Mouse (Mus musculus) hindbrain, embryonic 16.5 days (tissue): ENCODE measurements at regions not wholly inside any gene's neighbourhood (a gene's known extent, or its start where the extent isn't known, plus 50 kb on each side); places are given as distances from the start of the nearest gene placed in this dataset.

ENCODE experiments used
- ATAC-seq: fragments of 200-750 bp; cut with Nextera tagmentation; 2 replicates; pipeline ENCODE4 v1.8.0; 2017; ENCODE audit warnings: moderate TSS enrichment, moderate library complexity
- H3K27ac ChIP-seq: fragments of 300-500 bp; sonication (generic); 2 replicates; pipeline ENCODE4 v1.5.1; 2014; ENCODE audit warnings: low read depth, mild to moderate bottlenecking, control low read depth, low read length, moderate library complexity
- H3K27me3 ChIP-seq: fragments of 300-500 bp; sonication (generic); replicated peaks from 2 replicates; pipeline ENCODE4 v1.6.1; 2014; ENCODE audit warnings: low read length; ENCODE audit not compliant: control insufficient read depth, insufficient read depth
- H3K36me3 ChIP-seq: fragments of 300-500 bp; sonication (generic); 2 replicates; pipeline ENCODE4 v1.6.1; 2014; ENCODE audit warnings: mild to moderate bottlenecking, low read length, moderate library complexity, mixed read lengths; ENCODE audit not compliant: control insufficient read depth, insufficient read depth
- H3K4me1 ChIP-seq: fragments of 300-500 bp; sonication (generic); 2 replicates; pipeline ENCODE4 v1.6.1; 2014; ENCODE audit warnings: low read depth, low read length; ENCODE audit not compliant: control insufficient read depth, insufficient read depth
- H3K4me2 ChIP-seq: fragments of 300-500 bp; sonication (generic); 2 replicates; pipeline ENCODE4 v1.6.1; 2014; ENCODE audit warnings: mild to moderate bottlenecking, low read length, control low read depth, moderate library complexity
- H3K4me3 ChIP-seq: fragments of 300-500 bp; sonication (generic); 2 replicates; pipeline ENCODE4 v1.5.1; 2014; ENCODE audit warnings: mild to moderate bottlenecking, low read length, control low read depth, moderate library complexity
- H3K9ac ChIP-seq: fragments of 300-500 bp; sonication (generic); 2 replicates; pipeline ENCODE4 v1.6.1; 2014; ENCODE audit warnings: low read depth, mild to moderate bottlenecking, control low read depth, low read length, moderate library complexity
- H3K9me3 ChIP-seq: fragments of 300-500 bp; sonication (generic); 2 replicates; pipeline ENCODE4 v1.6.1; 2014; ENCODE audit warnings: mild to moderate bottlenecking, low read length, moderate library complexity; ENCODE audit not compliant: control insufficient read depth
- WGBS: fragments of 180-500 bp; shearing (Covaris S2); extraction: QIAGEN DNeasy Blood & Tissue Kit; methylation state at CpG from one replicate; pipeline ENCODE4 v1.1.7; 2014; 5-methylcytosine and 5-hydroxymethylcytosine counted together

DNA sequence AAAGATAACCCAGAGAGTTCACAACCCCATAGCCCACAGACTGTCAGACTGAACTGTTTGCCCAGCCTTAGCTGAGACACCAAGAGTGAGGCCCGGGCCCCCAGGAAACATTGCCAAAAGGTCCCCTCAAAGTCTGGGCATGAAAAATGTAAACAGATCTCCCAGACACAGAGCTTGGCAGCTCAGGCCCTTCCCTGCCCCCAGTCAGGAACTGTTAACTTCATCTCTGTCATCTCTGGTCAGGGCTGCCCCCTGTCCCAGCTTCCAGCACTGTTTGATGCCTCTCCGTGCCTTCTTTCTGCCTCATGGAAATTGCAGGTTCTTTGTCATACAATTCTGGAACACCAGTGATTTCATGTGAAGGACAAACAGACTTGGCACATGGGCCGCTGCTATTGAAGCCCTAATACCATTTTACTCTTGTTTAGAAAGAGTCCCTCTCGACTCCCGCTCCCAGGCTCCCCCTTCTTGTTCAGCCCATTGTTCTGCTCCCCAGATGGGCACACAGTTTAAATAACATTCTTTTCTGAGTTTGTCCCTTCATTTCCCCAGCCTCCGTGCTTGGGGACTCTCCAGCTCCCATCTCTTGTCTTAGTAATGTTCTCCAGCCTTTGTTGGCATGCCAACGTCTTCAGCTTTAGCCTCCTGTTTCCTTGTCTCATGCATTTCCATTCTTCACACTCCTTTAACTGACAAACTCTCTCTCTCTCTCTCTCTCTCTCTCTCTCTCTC lies 100.4 kb upstream of the Ranbp3l start:
- Histone ChIP-seq H3K27ac (no peak overlapping the region), H3K27me3 (no peaks in the 10 kb centered on the region), H3K4me2 (no peak overlapping the region), H3K4me1 (no peaks in the 10 kb centered on the region), H3K9me3 (no peaks in the 10 kb centered on the region), H3K36me3 (no peaks in the 10 kb centered on the region), H3K4me3 (no peak overlapping the region), H3K9ac (no peak overlapping the region)
- ATAC-seq, result peak; percentile 88
- 33% methylated on average over 7 of the region's 7 CpGs for WGBS

DNA sequence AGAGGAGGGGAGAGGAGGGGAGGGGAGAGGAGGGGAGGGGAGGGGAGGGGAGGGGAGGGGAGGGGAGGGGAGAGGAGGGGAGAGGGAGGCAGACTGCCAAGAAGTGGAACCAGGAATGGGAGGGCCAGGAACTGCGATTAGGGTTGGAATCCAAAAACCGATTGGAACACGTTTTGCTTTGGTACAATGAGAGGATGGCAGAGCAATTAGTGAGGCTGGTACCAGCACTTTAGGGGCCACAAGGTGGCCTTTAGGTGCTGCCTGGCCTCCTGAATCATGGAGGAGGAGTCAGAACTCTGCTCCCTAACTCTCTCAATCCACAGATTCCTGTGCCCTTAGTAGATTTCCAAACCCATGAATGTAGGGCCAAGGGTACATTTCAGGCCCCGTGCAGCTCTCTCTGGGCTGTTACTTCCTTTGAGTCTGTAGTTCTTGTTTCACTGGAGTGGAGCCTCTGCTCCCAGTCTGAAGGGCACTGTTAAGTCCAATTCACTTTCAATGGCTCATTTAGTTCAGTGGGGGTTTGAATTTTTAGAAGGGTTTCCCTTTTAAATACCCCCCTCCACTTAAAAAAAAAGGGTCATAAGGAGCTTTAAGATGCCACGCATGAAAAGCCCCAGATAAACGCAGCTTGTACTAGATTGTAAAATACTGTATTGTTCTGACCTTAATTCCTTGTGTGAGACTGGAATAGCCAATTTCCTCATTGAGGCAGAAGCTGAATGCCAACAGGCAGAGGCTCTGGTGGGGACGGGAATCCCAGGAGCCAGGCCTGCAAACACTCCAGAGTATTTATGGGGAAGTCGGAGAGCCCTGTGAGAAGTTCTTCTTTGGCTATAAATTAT lies 102.4 kb upstream of the Ranbp3l start:
- Histone ChIP-seq H3K9me3 (no peaks in the 10 kb centered on the region), H3K4me2 (no peak overlapping the region), H3K4me1 (no peaks in the 10 kb centered on the region), H3K27ac (peak overlapping the region; percentile 56), H3K27me3 (no peaks in the 10 kb centered on the region), H3K4me3 (no peak overlapping the region), H3K36me3 (no peaks in the 10 kb centered on the region), H3K9ac (no peak overlapping the region)
- 47% methylated on average over 8 of the region's 8 CpGs for WGBS
- peak; percentile 85 for ATAC-seq

GRCm38 (mm10) chr15:8856419-8857084 lies 111.2 kb upstream of the Ranbp3l start:
- peak; percentile 34; the same call in 1 of the 2 replicates for ATAC-seq
- Histone ChIP-seq H3K27me3 (no peaks in the 10 kb centered on the region), H3K9me3 (peaks cover 3% of the 10 kb centered on the region; the same call in 1 of the 2 replicates), H3K4me3 (no peak overlapping the region), H3K9ac (no peak overlapping the region), H3K27ac (peak overlapping the region; percentile 39; the same call in 1 of the 2 replicates), H3K4me1 (no peaks in the 10 kb centered on the region), H3K4me2 (no peak overlapping the region), H3K36me3 (no peaks in the 10 kb centered on the region)
- 45% methylated on average over 11 of the region's 11 CpGs for WGBS

DNA sequence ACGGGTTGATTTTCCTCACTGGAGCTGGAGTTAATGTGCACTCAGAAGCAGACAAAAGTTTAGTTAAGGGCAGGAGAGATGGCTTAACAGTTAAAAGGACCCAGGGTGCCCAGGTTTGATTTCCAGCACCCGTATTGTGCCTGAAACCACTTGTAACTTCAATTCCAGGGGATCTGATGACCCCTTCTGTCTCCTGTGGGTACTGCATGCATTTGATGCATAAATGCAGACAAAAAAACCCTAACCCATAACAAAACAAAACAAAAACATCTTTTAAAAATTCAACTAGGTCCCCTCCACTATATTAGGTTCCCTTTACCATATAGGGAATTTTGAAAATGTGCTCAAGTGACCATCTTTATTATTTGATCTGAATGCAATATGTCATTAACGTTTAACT lies 112.2 kb upstream of the Ranbp3l start:
- Histone ChIP-seq H3K4me2 (no peak overlapping the region), H3K9me3 (peaks cover 3% of the 10 kb centered on the region; the same call in 1 of the 2 replicates), H3K27me3 (no peaks in the 10 kb centered on the region), H3K4me3 (no peak overlapping the region), H3K36me3 (no peaks in the 10 kb centered on the region), H3K9ac (no peak overlapping the region), H3K4me1 (no peaks in the 10 kb centered on the region), H3K27ac (no peak overlapping the region)
- 93% methylated on average over 3 of the region's 3 CpGs for WGBS
- no peak for ATAC-seq

DNA sequence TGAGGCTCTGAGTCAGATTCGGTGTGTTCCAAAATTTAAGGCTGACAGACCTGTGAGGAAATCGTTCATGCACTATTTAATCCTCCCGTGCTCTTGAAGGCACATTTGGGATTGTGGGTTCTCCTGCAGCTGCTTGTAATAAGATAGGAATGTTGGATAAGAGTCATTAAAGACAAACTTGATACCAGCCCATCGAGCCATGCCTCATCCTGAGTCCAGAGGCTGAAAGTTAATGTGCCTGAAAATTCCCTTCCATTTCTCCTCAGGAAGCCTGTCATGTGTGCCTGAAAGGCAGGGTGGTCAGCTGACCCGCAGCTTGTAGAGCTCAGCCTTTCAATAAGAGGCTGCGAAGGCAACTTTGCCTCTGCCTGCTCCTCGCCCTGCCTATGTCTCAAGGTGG lies 113.4 kb upstream of the Ranbp3l start:
- Histone ChIP-seq H3K36me3 (no peaks in the 10 kb centered on the region), H3K27ac (no peak overlapping the region), H3K9me3 (peaks cover 3% of the 10 kb centered on the region; the same call in 1 of the 2 replicates), H3K4me3 (no peak overlapping the region), H3K4me2 (no peak overlapping the region), H3K4me1 (no peaks in the 10 kb centered on the region), H3K9ac (no peak overlapping the region), H3K27me3 (no peaks in the 10 kb centered on the region)
- no peak for ATAC-seq
- WGBS, result 83% methylated on average over 7 of the region's 7 CpGs

DNA sequence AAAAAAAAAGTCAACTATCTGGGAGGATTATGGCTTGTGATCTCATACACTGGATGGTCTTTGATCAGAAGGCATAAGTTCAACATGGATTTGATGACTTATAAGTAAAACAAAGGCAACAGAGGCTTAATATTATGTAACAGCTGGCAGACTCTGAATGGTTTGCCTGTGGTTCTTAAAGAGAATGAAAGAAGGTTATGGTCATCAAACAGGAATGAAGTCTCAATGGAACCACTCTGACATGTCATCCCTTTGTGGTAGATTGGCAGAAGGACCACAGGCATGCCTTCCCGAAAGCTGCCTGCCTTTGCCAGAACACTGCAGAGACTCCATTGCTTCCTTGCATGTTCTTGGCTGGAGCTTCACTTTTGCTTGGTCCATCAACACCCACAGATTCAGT lies 116.8 kb upstream of the Ranbp3l start:
- Histone ChIP-seq H3K4me2 (no peak overlapping the region), H3K4me3 (no peak overlapping the region), H3K27ac (no peak overlapping the region), H3K4me1 (no peaks in the 10 kb centered on the region), H3K9ac (no peak overlapping the region), H3K36me3 (no peaks in the 10 kb centered on the region), H3K9me3 (peaks cover 3% of the 10 kb centered on the region; the same call in 1 of the 2 replicates), H3K27me3 (no peaks in the 10 kb centered on the region)
- ATAC-seq, result no peak
- 100% methylated on average over 1 of the region's 1 CpGs for WGBS

GRCm38 (mm10) chr15:8849413-8849812 lies 118.3 kb upstream of the Ranbp3l start:
- Histone ChIP-seq H3K9ac (no peak overlapping the region), H3K4me3 (no peak overlapping the region), H3K4me2 (no peak overlapping the region), H3K27ac (no peak overlapping the region), H3K27me3 (no peaks in the 10 kb centered on the region), H3K4me1 (no peaks in the 10 kb centered on the region), H3K9me3 (no peaks in the 10 kb centered on the region), H3K36me3 (no peaks in the 10 kb centered on the region)
- ATAC-seq, result no peak
- WGBS, result 73% methylated on average over 5 of the region's 5 CpGs

DNA sequence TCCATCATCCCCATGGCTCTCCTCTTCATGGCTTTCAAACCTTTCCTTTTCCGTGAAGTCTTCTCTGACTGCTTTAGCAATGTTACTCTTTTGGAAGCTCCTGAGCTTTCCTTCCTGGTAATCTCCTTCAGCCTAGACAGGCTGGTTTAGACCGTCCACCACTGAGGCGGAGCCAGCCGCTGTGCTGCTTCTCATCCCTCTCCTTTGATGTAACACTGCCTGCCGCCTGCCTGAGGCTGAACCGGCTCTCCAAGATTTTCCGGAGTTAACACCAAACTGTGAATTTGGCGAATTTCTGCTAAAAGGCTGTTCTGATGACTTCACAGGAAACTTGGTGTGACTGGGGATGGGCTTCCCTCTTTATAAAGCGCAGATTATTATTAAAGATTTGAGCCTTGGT lies 125.6 kb upstream of the Ranbp3l start:
- no peak overlapping the region for H3K9ac ChIP-seq
- 61% methylated on average over 9 of the region's 9 CpGs for WGBS
- H3K9me3 ChIP-seq, result no peaks in the 10 kb centered on the region
- H3K27ac ChIP-seq, result no peak overlapping the region
- no peaks in the 10 kb centered on the region for H3K36me3 ChIP-seq
- H3K27me3 ChIP-seq, result no peaks in the 10 kb centered on the region
- no peaks in the 10 kb centered on the region for H3K4me1 ChIP-seq
- H3K4me3 ChIP-seq, result no peak overlapping the region
- ATAC-seq, result no peak
- no peak overlapping the region for H3K4me2 ChIP-seq

- H3K36me3 ChIP-seq, result no peaks in the 10 kb centered on the region
- H3K4me2 ChIP-seq, result no peak overlapping the region
- peak; percentile 71 for ATAC-seq
- WGBS, result 60% methylated on average over 1 of the region's 1 CpGs
- no peaks in the 10 kb centered on the region for H3K9me3 ChIP-seq
- no peak overlapping the region for H3K4me3 ChIP-seq
- H3K9ac ChIP-seq, result no peak overlapping the region
- H3K4me1 ChIP-seq, result no peaks in the 10 kb centered on the region
- H3K27ac ChIP-seq, result no peak overlapping the region
- H3K27me3 ChIP-seq, result no peaks in the 10 kb centered on the region
Measured at GRCm38 (mm10) chr15:8839462-8839861, 128.3 kb upstream of the Ranbp3l start.
